Mouse (Mus musculus): Measurements from ENCODE around the gene Gprin3. TPM values are rescaled to one million over a fixed set of nuclear protein-coding genes. Genes with fewer than 3 reads are reported as not detected.

Gene Gprin3
- polyA plus RNA-seq (2012; rRNA removed): 0.72 TPM in 2 replicates

DNA sequence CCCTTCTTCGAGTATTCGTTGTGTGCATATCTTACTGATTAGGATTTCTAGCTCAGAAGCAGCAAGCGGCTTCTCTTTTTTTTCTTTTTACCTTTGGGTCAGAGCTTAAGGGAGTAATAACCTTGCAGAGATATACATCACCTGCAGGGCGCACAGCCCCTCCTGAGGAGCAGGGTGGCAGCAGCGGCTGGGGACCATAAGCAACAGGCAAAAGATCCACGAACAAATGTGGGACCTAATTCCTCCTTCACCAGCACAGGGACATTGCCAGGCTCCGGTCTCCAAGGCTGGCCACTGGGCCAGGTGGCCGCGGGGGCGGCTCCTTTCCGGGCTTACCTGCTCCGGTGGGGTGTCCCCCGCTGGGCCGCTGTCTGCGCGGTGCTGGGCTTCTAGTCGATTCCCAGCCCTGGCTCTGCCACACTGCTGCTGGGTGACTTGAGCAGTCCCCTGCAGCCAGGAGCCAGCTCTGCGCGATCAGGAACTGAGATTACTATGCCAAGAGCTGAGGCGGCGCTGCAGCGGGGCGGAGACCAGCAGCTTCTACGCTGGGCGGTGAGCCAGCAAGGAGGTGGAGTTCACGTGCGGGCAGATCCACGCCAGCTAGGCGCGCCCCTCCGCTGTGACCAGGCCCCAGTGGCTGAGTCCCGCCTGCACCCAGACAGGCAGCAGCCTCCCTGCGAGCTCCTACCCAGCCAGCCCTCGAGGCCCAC is at the start of gene Gprin3:
Gene Gprin3 (minus strand): TSS at position 471 of the 710 bp plus-strand sequence.
- Histone ChIP-seq H3K27me3 (replicated peaks; ENCODE audit: control insufficient read depth, insufficient read depth, low read length) (no peaks in the 10 kb centered on the region), H3K27ac (ENCODE audit: insufficient read depth, low read depth, low read length) (0 out of 2 replicates have a peak within 1 kb of the TSS, but pooled peaks have one; percentile 3), H3K4me3 (ENCODE audit: insufficient read depth, low read depth, low read length) (peak within 1 kb of the TSS; percentile 52), H3K4me1 (ENCODE audit: control insufficient read depth, insufficient read depth, low read length) (peaks cover 2% of the 10 kb centered on the region; the same call in 1 of the 2 replicates), H3K36me3 (ENCODE audit: control insufficient read depth, insufficient read depth, low read length) (no peaks in the 10 kb centered on the region)
- peak; percentile 94 for DNase-seq
- TF ChIP-seq CTCF (conservative IDR thresholded peaks at IDR 0.05; ENCODE audit: insufficient read depth, insufficient read length, low read depth, low read length) (no peak), POLR2A (IDR thresholded peaks at IDR 0.05; ENCODE audit: low read depth, low read length) (no peak)
- 6% methylated on average over 34 of the region's 34 CpGs for WGBS

DNA sequence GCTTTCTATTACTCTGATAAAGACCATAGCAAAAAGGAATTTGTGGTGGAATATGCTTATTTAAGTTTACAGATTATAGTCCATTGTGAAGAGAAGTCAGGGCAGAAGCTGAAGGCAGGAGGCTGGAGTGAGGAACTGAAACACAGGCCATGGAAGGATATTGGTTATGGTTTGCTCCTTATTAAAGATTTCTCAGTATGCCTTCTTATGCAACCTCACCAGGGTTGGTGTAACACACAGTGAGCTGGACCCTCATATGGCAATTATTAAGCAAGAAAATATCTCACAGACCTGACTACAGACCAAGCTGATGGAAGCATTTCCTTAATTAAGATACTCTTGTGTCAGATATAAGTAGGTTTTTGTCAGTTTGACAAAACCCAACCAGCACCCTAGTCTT is 32.8 kb upstream of the Gprin3 start:
- no peak overlapping the region for H3K4me3 ChIP-seq (ENCODE audit: insufficient read depth, low read depth, low read length)
- no peaks in the 10 kb centered on the region for H3K4me1 ChIP-seq (ENCODE audit: control insufficient read depth, insufficient read depth, low read length)
- H3K27me3 ChIP-seq (replicated peaks; ENCODE audit: control insufficient read depth, insufficient read depth, low read length): no peaks in the 10 kb centered on the region
- DNase-seq: no peak
- no peaks in the 10 kb centered on the region for H3K36me3 ChIP-seq (ENCODE audit: control insufficient read depth, insufficient read depth, low read length)
- TF ChIP-seq POLR2A (IDR thresholded peaks at IDR 0.05; ENCODE audit: low read depth, low read length): no peak
- TF ChIP-seq CTCF (conservative IDR thresholded peaks at IDR 0.05; ENCODE audit: insufficient read depth, insufficient read length, low read depth, low read length): no peak
- H3K27ac ChIP-seq (ENCODE audit: insufficient read depth, low read depth, low read length): no peak overlapping the region

DNA sequence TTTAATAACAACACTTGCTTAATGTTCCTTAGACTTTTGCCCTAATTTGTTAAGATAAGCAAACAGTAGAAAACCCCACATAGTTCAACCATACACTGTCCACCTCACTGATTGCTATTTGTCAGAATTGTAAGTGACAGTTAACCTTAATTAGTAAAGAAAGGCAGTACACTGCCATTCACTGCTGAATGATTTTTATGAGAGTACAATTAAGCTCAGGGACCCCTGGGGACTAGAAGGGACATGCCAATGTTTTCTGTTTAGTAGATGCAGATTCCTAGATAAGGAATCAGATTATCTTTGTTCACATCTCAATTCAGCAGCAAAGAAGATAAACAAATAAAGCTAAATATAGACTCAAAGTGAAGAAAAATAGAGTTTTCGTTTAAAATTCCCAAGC is 30.0 kb upstream of the Gprin3 start:
- WGBS: 29% methylated on average over 1 of the region's 1 CpGs

DNA sequence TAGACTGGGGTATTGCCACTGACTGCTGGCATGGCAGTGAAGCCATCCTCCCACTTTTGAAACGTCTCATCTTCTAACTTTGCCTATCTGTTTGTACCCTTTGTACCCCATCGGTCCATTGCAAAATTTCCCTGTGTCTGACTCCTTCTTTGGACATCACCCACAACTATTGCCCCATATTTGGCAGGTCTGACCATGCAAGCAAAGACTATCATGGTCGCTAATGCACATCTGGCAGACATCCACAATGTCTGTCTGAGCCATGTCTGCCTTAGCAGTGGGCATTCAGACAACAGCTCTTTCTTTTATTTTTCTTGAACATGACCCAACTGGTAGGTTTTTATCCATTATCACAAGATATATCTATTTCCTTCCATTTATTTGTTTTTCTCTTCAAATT is 25.3 kb upstream of the Gprin3 start:
- TF ChIP-seq POLR2A (IDR thresholded peaks at IDR 0.05; ENCODE audit: low read depth, low read length) (no peak), CTCF (conservative IDR thresholded peaks at IDR 0.05; ENCODE audit: insufficient read depth, insufficient read length, low read depth, low read length) (no peak)
- Histone ChIP-seq H3K4me1 (ENCODE audit: control insufficient read depth, insufficient read depth, low read length) (no peaks in the 10 kb centered on the region), H3K36me3 (ENCODE audit: control insufficient read depth, insufficient read depth, low read length) (no peaks in the 10 kb centered on the region), H3K27me3 (replicated peaks; ENCODE audit: control insufficient read depth, insufficient read depth, low read length) (no peaks in the 10 kb centered on the region), H3K27ac (ENCODE audit: insufficient read depth, low read depth, low read length) (no peak overlapping the region), H3K4me3 (ENCODE audit: insufficient read depth, low read depth, low read length) (no peak overlapping the region)
- DNase-seq: peak; percentile 9
- 75% methylated on average over 3 of the region's 3 CpGs for WGBS

More for the DNA sequence above, 30.0 kb upstream of the Gprin3 start:
- Histone ChIP-seq H3K4me1 (ENCODE audit: control insufficient read depth, insufficient read depth, low read length) (no peaks in the 10 kb centered on the region), H3K4me3 (ENCODE audit: insufficient read depth, low read depth, low read length) (no peak overlapping the region), H3K36me3 (ENCODE audit: control insufficient read depth, insufficient read depth, low read length) (no peaks in the 10 kb centered on the region), H3K27ac (ENCODE audit: insufficient read depth, low read depth, low read length) (no peak overlapping the region), H3K27me3 (replicated peaks; ENCODE audit: control insufficient read depth, insufficient read depth, low read length) (no peaks in the 10 kb centered on the region)
- peak; percentile 31 for DNase-seq
- TF ChIP-seq POLR2A (IDR thresholded peaks at IDR 0.05; ENCODE audit: low read depth, low read length) (no peak), CTCF (conservative IDR thresholded peaks at IDR 0.05; ENCODE audit: insufficient read depth, insufficient read length, low read depth, low read length) (no peak)

DNA sequence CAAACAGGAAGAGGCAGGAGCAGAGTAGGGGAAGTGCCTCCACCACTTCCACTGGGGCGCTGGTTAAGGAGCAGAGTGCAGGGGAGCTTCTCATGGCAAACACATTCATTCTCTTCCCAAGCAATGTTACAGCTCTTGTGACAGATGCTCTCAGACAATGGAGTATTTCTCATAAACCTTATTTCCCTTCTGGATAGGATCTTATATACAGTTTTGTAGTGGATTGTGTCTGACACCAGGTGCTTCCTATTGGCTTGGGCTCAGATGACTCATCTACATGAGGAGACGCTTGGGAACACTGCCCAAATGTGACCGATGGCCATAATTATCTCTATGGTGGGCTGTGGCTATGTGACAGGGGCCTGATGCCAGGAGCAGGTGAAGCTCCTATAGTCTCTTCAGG is 19.0 kb upstream of the Gprin3 start:
- DNase-seq: no peak
- H3K4me1 ChIP-seq (ENCODE audit: control insufficient read depth, insufficient read depth, low read length): no peaks in the 10 kb centered on the region
- H3K36me3 ChIP-seq (ENCODE audit: control insufficient read depth, insufficient read depth, low read length): no peaks in the 10 kb centered on the region
- TF ChIP-seq CTCF (conservative IDR thresholded peaks at IDR 0.05; ENCODE audit: insufficient read depth, insufficient read length, low read depth, low read length) (no peak), POLR2A (IDR thresholded peaks at IDR 0.05; ENCODE audit: low read depth, low read length) (no peak)
- H3K27ac ChIP-seq (ENCODE audit: insufficient read depth, low read depth, low read length): no peak overlapping the region
- WGBS: 67% methylated on average over 3 of the region's 3 CpGs
- no peaks in the 10 kb centered on the region for H3K27me3 ChIP-seq (replicated peaks; ENCODE audit: control insufficient read depth, insufficient read depth, low read length)
- H3K4me3 ChIP-seq (ENCODE audit: insufficient read depth, low read depth, low read length): no peak overlapping the region

DNA sequence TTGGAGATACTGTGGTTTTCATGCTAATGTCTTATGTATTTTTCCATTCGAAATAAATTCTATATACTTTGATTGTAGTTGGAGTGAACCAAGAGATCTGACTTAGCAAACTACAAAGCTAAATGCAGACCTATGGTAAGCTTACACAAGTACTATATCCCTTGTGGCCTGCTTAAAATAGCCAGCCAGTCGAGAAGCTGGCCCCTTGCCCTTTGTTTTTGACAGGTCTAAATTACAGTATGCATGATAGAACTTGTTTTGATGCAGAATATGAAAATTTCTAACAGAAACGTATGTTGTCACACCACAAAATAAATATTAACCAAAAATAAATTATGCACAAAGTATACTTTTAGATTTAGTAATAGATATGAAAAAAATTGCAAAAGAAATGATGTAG is 9.8 kb upstream of the Gprin3 start:
- H3K4me3 ChIP-seq (ENCODE audit: insufficient read depth, low read depth, low read length): no peak overlapping the region
- no peak for TF ChIP-seq POLR2A (IDR thresholded peaks at IDR 0.05; ENCODE audit: low read depth, low read length)
- no peak for TF ChIP-seq CTCF (conservative IDR thresholded peaks at IDR 0.05; ENCODE audit: insufficient read depth, insufficient read length, low read depth, low read length)
- H3K27ac ChIP-seq (ENCODE audit: insufficient read depth, low read depth, low read length): no peak overlapping the region
- H3K36me3 ChIP-seq (ENCODE audit: control insufficient read depth, insufficient read depth, low read length): no peaks in the 10 kb centered on the region
- H3K27me3 ChIP-seq (replicated peaks; ENCODE audit: control insufficient read depth, insufficient read depth, low read length): 0 out of 2 replicates have a peak, but pooled peaks cover 1% of the 10 kb centered on the region
- 57% methylated on average over 3 of the region's 3 CpGs for WGBS
- no peaks in the 10 kb centered on the region for H3K4me1 ChIP-seq (ENCODE audit: control insufficient read depth, insufficient read depth, low read length)
- no peak for DNase-seq

DNA sequence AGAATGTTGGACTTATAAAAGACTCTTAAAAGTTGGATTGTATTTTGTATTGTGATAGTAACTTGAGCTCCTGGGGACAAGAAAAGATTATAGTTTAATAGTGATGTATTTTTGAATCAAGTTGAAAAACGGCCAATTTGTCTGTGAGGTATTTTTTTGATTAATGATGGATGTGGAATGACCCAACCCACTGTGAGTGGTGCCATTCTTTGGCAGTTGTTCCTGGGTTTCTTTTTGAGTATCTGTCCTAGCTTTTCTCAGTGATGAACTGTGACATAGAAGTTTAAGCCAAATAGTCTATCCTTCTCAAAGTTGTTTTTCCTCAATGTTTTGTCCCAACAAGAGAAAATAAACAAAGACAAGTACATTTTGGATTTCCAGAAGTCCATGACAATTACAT is 7.0 kb upstream of the Gprin3 start:
- no peak overlapping the region for H3K27ac ChIP-seq (ENCODE audit: insufficient read depth, low read depth, low read length)
- 0 out of 2 replicates have a peak, but pooled peaks cover 1% of the 10 kb centered on the region for H3K27me3 ChIP-seq (replicated peaks; ENCODE audit: control insufficient read depth, insufficient read depth, low read length)
- no peaks in the 10 kb centered on the region for H3K4me1 ChIP-seq (ENCODE audit: control insufficient read depth, insufficient read depth, low read length)
- no peak for DNase-seq
- H3K36me3 ChIP-seq (ENCODE audit: control insufficient read depth, insufficient read depth, low read length): no peaks in the 10 kb centered on the region
- H3K4me3 ChIP-seq (ENCODE audit: insufficient read depth, low read depth, low read length): no peak overlapping the region
- TF ChIP-seq CTCF (conservative IDR thresholded peaks at IDR 0.05; ENCODE audit: insufficient read depth, insufficient read length, low read depth, low read length) (no peak), POLR2A (IDR thresholded peaks at IDR 0.05; ENCODE audit: low read depth, low read length) (no peak)
- WGBS: 43% methylated on average over 1 of the region's 1 CpGs
